Mouse (Mus musculus) left cerebral cortex, postnatal 25 days (tissue): Measurements from ENCODE around the gene Prelid3b. TPM values are rescaled to one million over a fixed set of nuclear protein-coding genes. Genes with fewer than 3 reads are reported as not detected.
A peak's percentile ranks its signal among the peaks of the same experiment; 100 is the strongest.

Experiments used
- DNase-seq, 2 experiments: peaks; one replicate each; pipeline ENCODE4 v3.0.0; 2022; ENCODE audit warnings: low spot score in 2 of 2, mixed read lengths in 1 of 2
- intact Hi-C: fragments of 180-260 bp; cut with DNase I; formaldehyde crosslinking; loops from one replicate; pipeline ENCODE4 v1.15.1; 2025
- total RNA-seq, 2 experiments: library from RNA; stranded (reverse); gene quantifications; 2 replicates each; pipeline ENCODE4 v1.2.3; 2021

Gene Prelid3b
- total RNA-seq, 2 experiments from 2014 or later: 44.1 to 44.4 TPM

- intact Hi-C loops: loop anchor here (5.0 kb wide), 1 partner anchor 387 kb away; no protein-coding TSS in a partner anchor
Measured at GRCm38 (mm10) chr2:174470333-174470732, 2.5 kb downstream of the Prelid3b start.

GRCm38 (mm10) chr2:174463789-174464523, 8.9 kb downstream of the Prelid3b start, which contains the start of gene Atp5e:
Gene Atp5e (minus strand): TSS chr2:174464105.
- intact Hi-C loops: loop anchor here (2.0 to 5.0 kb wide), 2 partner anchors 47 to 132 kb away; no protein-coding TSS in a partner anchor
- DNase-seq: peak; percentile 98 to 99

More at GRCm38 (mm10) chr2:174470333-174470732, 2.5 kb downstream of the Prelid3b start:
- DNase-seq: no peak

GRCm38 (mm10) chr2:174463370-174463769, 9.5 kb downstream of the Prelid3b start:
- DNase-seq: peak in 1 of 2 experiments; percentile 6
- intact Hi-C loops: loop anchor here (2.0 to 5.0 kb wide), 2 partner anchors 47 to 131 kb away; no protein-coding TSS in a partner anchor

DNA sequence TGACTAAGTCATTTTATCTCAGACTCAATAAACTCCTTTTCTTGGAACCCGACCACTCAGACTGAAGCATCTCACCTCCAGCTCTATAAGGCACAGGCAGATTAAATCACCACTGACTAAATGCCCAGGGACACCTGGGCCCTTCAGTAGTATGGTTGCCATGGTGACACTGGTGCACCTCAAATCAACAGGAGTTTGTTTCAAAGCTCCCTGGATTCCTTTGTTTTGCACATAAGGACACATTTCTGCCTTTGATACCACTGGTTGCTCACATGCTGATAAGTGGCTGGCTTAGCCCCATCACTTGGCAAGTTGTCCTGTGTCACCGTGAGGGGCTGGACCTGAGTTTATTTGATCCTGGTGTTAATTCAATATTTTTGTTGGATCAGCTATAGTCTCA, 13.5 kb downstream of the Prelid3b start:
- DNase-seq: no peak
- intact Hi-C loops: no loop called here

GRCm38 (mm10) chr2:174453681-174454080, 19.2 kb downstream of the Prelid3b start:
- intact Hi-C loops: no loop called here
- no peak for DNase-seq

DNA sequence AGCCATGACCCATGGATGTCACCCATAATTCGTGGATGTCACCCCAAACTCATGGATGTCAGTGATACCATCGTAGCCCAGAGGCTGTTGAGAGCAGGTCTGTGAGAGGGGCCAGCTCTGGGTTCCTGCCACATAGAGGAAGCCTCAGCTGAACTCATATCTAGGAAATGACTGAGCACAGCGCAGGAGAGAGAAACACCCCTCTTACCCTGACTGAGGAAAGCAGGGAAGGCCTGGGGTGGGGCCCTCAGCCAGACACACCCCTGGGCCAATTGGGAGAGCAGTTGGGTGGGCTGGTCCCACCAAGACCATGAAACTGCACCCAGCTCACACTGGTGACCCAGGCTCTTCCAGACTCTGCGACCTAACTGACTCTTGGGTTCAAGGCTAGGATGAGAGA, 22.5 kb downstream of the Prelid3b start, which contains the start of gene Tubb1:
Gene Tubb1 (plus strand): TSS at position 343 of the 400 bp plus-strand sequence.
- intact Hi-C loops: no loop called here
- DNase-seq: no peak

DNA sequence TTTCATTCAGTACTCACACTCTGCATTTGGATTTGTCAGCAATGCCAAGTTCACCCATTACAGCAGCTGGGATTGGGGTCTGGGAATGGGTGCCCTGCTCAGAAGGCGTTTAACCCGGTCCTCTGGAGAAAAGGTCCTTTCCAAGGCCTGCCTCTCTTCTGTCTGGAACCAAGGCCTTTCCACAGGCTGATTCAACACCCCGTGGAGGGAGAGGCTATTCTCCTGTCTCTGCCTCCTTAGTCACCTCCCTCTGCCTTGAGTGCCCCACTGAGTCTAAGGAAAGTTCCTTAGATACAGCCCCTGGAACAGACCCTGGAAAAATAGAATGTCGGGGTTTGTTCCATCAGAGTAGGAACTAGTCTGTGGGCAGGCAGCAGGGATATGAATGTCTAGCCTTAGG, 24.5 kb downstream of the Prelid3b start:
- intact Hi-C loops: no loop called here
- DNase-seq: no peak

- no peak for DNase-seq
- intact Hi-C loops: no loop called here
Measured at GRCm38 (mm10) chr2:174446905-174447304, 26.0 kb downstream of the Prelid3b start.

DNA sequence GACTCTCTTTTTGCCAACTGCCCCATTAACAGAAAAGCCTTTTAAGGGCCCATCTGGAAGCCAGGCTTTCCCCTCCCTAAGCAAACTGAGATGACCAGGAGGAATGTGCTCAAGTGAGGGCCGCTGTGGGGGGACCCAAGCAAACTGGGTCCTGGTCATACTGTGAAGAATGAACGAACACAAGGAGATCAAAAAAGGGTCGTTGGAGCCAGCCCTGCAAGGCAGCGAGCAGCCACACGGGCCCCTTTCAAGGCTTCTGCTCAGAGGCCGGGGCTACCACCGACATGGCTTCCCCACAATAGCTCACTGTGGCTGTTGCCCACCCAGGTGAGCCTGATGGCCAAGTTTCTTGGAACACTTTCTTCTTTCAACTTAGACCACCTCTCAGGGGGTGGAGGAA, 26.4 kb downstream of the Prelid3b start:
- no peak for DNase-seq
- intact Hi-C loops: no loop called here

GRCm38 (mm10) chr2:174445018-174445417, 27.9 kb downstream of the Prelid3b start:
- DNase-seq: no peak
- intact Hi-C loops: no loop called here

DNA sequence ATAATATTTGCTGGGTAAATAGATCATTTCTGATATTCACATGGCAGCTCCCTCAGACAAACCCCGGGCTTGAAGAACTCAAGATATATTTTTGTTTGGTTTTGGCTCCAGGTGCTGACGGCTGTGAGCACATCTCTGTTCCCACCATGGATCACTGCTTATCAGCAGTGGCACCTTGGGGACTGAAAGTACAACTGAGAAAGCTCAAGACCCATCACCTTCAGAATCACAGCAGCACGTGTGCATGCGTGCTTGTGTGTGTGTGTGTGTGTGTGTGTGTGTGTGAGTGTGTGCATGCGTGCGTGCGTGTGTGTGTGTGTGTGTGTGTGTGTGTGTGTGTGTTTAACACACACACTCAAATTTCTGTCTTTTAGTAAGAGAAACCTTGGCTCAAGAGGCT, 28.5 kb downstream of the Prelid3b start:
- intact Hi-C loops: no loop called here
- DNase-seq: no peak

GRCm38 (mm10) chr2:174443046-174443445, 29.8 kb downstream of the Prelid3b start:
- intact Hi-C loops: no loop called here
- DNase-seq: no peak

- intact Hi-C loops: no loop called here
- no peak for DNase-seq
Measured at GRCm38 (mm10) chr2:174442460-174442859, 30.4 kb downstream of the Prelid3b start.

GRCm38 (mm10) chr2:174441898-174442297, 31.0 kb downstream of the Prelid3b start:
- intact Hi-C loops: no loop called here
- DNase-seq: no peak

DNA sequence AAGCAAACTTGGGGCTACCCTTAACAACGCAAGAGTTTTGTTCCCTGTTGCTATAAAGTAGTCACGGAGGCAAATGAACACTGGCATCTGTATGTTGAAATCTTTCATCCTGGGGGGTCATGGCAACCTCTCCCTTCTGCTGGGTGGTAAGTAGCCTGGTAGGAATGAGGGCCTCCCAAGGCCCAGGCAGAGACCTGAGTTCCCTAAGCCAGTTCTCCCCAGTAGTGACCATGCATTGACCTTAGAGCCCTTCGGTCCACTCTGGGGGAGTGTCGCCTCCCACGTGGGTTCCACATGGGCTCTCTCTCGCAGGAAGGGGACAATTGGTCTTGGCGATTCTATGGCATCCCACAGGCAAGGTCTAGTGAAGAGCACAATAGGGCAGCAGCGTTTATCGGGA, 32.9 kb downstream of the Prelid3b start:
- intact Hi-C loops: no loop called here
- DNase-seq: no peak

GRCm38 (mm10) chr2:174439450-174439838, 33.4 kb downstream of the Prelid3b start:
- intact Hi-C loops: no loop called here
- no peak for DNase-seq

DNA sequence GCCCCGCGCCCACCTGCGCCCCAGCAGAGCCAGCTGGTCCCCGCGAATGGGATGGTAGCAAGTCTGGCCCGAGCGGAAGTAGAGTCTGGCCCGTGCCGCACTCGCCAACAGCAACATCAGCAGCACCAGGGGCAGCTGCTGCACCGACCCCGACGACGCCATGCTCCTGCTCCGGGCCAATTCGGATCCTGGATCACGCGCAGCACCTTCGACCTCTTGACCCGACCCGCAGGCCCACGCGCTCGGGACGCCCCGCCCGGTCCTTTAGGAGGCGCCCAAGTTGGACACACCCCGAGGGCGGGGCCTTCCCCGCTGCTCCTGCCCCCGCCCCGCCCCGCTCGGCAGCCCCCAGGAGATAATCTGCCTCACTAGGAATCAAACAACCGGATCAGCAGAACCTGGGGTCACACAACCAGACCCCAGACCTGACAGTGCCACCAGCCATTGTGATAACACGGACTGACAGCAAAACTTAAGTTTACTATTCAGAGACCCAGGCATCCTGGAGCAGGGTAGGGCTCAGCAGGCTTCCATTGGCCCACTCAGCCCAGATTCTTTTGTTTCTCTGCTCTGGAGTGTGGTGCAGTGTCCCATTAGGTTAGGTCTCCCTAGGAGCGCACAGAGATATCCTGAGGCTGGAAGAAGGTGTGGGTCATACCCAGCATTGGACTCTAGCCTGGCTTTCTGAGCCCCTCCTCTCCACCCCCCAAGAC, 34.0 kb downstream of the Prelid3b start, which contains the start of gene Ctsz:
Gene Ctsz (minus strand): TSS at position 303 of the 713 bp plus-strand sequence.
- intact Hi-C loops: no loop called here
- peak in 1 of 2 experiments; percentile 21 for DNase-seq

GRCm38 (mm10) chr2:174438181-174438580, 34.7 kb downstream of the Prelid3b start:
- intact Hi-C loops: no loop called here
- no peak for DNase-seq

DNA sequence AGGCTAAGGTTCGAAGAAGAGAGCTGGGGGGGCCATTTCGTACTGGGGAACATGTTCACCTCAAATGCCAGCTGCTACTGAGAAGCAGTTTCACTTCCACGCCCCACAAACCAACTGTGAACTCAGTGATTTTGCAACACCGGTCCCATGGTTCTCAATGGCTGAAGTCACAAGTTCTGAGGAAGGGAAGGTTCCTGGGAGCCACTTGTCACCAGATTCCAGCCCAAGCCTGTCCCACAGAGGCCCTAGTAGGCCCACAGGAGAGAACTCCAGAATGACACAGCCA, 35.2 kb downstream of the Prelid3b start:
- intact Hi-C loops: no loop called here
- DNase-seq: peak in 1 of 2 experiments; percentile 28

DNA sequence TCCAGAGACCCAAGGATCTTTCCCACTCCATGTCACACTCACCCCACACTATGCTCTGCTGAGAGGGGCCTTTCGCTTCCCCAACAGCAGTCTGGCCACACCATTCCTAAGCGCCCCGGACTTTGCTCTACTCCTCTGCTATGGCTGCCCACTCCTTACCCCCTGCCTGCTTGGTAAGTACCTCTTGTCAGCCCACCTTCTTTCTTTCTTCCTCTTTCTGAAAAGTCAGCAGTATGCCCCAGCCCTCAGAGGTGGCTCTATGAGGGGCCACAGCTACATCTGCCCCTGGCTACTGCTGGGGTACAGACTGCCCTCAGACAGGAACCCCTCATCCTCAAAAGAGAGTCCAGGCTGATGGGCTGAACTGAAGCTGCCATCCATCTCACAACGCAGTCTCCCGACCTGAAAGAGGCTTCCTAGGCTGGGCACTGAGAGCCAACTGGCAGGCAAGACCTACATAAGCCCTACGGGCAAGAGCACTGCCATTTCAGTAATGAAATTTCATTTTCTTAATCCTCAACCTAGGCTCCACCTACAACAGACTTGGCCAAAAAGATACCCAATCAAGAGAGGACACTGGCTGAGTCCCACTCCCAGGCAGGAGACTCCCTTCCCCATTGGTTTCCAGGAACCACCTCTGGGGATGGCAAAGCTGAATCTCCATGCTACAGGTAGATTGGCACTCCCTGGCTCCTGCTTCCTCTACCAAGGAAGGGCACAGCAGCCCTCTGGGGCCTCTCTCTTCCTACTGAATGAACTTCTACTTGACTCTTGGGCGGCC, 35.8 kb downstream of the Prelid3b start:
- DNase-seq: no peak
- intact Hi-C loops: no loop called here
